Mouse (Mus musculus) stomach, postnatal 0 days (tissue): ENCODE results near the gene Usb1.

Source experiments
- CTCF ChIP-seq: IDR thresholded peaks from 2 replicates; pipeline ENCODE4 v1.5.1; 2016; ENCODE audit warnings: antibody characterized with exemption, low read depth, mild to moderate bottlenecking, moderate library complexity
- EP300 ChIP-seq: optimal IDR thresholded peaks from 2 replicates; pipeline ENCODE3; 2016; ENCODE audit warnings: antibody characterized with exemption

- TF ChIP-seq CTCF, result no peak
- no peak for TF ChIP-seq EP300
Observed at GRCm38 (mm10) chr8:95374429-95374828, 42.3 kb downstream of the Usb1 start.
